Comparison of ENCODE assay signal across 21 mouse cellular contexts in the genomic region with DNA sequence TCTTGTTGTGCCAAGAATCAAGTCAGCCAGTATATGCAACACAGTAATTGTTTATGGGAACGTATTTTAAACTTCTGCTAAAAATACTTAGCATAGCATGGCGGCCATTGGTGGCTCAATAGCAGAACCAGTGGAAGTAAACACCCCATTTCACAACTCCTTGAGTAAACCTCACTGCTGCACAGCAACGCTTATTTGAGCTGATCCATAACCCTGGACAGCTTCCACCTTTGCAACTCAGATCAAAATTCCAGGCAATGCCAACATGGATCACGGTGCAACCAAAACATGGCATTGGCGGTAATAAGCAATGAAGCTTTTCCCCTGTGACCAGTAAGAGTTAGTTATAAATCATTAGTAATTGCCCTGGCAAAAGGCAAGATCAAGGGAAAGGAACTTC.
DNase-seq lines count a peak whose midpoint lies in the region; ATAC-seq and TF ChIP-seq lines count a peak whose summit lies in the region.
"Had no signal": no experiment of that assay in that cellular context is flagged by ENCODE, and none has a peak within 500 bp of the region (broad histone marks: within the 10 kb centered on the region; RNA-seq: fewer than 3 reads in every experiment).

No protein-coding gene starts in this region.

- no peaks in the 10 kb centered on the region for H3K9me3 ChIP-seq in liver, embryonic 16.5 days (replicated peaks; ENCODE audit: control insufficient read depth, low read length)
- H3K9me3 ChIP-seq in liver, embryonic 11.5 days (ENCODE audit: control insufficient read depth, low read length): no peaks in the 10 kb centered on the region
- H3K9me3 ChIP-seq in liver, postnatal 0 days (ENCODE audit: low read length): peaks cover 3% of the 10 kb centered on the region; the same call in 1 of the 2 replicates
- no peaks in the 10 kb centered on the region for H3K9me3 ChIP-seq in liver, embryonic 12.5 days (replicated peaks)

- TF ChIP-seq EP300 in liver, postnatal 0 days (IDR thresholded peaks at IDR 0.05; ENCODE audit: low read depth): no peak

- H3K27me3 ChIP-seq in liver, adult 2 months (ENCODE audit: control insufficient read depth, insufficient read depth, low read length): no peaks in the 10 kb centered on the region
- H3K27me3 ChIP-seq in liver, embryonic 16.5 days (ENCODE audit: control insufficient read depth, insufficient read depth, low read depth, low read length): no peaks in the 10 kb centered on the region
- no peaks in the 10 kb centered on the region for H3K27me3 ChIP-seq in liver, embryonic 11.5 days (replicated peaks; ENCODE audit: control insufficient read depth, insufficient read depth, low read length)
- no peaks in the 10 kb centered on the region for H3K27me3 ChIP-seq in liver, postnatal 0 days (ENCODE audit: insufficient read depth, low read length)
- H3K27me3 ChIP-seq in liver, embryonic 12.5 days (replicated peaks): no peaks in the 10 kb centered on the region
- H3K27me3 ChIP-seq: CH12.LX, Patski had no signal

- no peak overlapping the region for H3K27ac ChIP-seq in liver, adult 2 months (replicated peaks; ENCODE audit: insufficient read depth, low read depth, low read length)
- no peak overlapping the region for H3K27ac ChIP-seq in liver, embryonic 16.5 days (ENCODE audit: low read length)
- no peak overlapping the region for H3K27ac ChIP-seq in liver, embryonic 11.5 days (ENCODE audit: low read depth, low read length)
- no peak overlapping the region for H3K27ac ChIP-seq in liver, postnatal 0 days (ENCODE audit: low read depth)
- H3K27ac ChIP-seq in liver, embryonic 12.5 days: no peak overlapping the region

- TF ChIP-seq POLR2A in liver, adult 2 months (IDR thresholded peaks at IDR 0.05; ENCODE audit: extremely low read depth, insufficient read depth, low read length): no peak

- WGBS in liver, adult 2 months: 23% methylated on average over 5 of the region's 5 CpGs
- 51% methylated on average over 5 of the region's 5 CpGs for WGBS in liver, embryonic 16.5 days (ENCODE audit: insufficient replicate concordance)
- 80% methylated on average over 5 of the region's 5 CpGs for WGBS in liver, embryonic 11.5 days
- 57% methylated on average over 5 of the region's 5 CpGs for WGBS in liver, postnatal 0 days (ENCODE audit: insufficient replicate concordance)
- 72% methylated on average over 5 of the region's 5 CpGs for WGBS in liver, embryonic 12.5 days (ENCODE audit: insufficient replicate concordance)

- no peaks in the 10 kb centered on the region for H3K4me1 ChIP-seq in liver, adult 2 months (ENCODE audit: control insufficient read depth, insufficient read depth, low read length)
- H3K4me1 ChIP-seq in liver, embryonic 16.5 days (ENCODE audit: control insufficient read depth, low read depth, low read length): no peaks in the 10 kb centered on the region
- no peaks in the 10 kb centered on the region for H3K4me1 ChIP-seq in liver, embryonic 11.5 days (replicated peaks; ENCODE audit: control insufficient read depth, insufficient read depth, low read length)
- no peaks in the 10 kb centered on the region for H3K4me1 ChIP-seq in liver, postnatal 0 days (ENCODE audit: insufficient read depth)
- no peaks in the 10 kb centered on the region for H3K4me1 ChIP-seq in liver, embryonic 12.5 days

- no peak overlapping the region for H3K4me2 ChIP-seq in liver, embryonic 16.5 days (ENCODE audit: low read depth, low read length)
- H3K4me2 ChIP-seq in liver, embryonic 11.5 days: no peak overlapping the region
- H3K4me2 ChIP-seq in liver, postnatal 0 days (ENCODE audit: low read depth, low read length): no peak overlapping the region
- no peak overlapping the region for H3K4me2 ChIP-seq in liver, embryonic 12.5 days

- no peak overlapping the region for H3K4me3 ChIP-seq in liver, adult 2 months (ENCODE audit: insufficient read depth, low read depth, low read length)
- no peak overlapping the region for H3K4me3 ChIP-seq in liver, embryonic 16.5 days (ENCODE audit: low read depth, low read length)
- H3K4me3 ChIP-seq in liver, embryonic 11.5 days (ENCODE audit: low read depth, low read length): no peak overlapping the region
- no peak overlapping the region for H3K4me3 ChIP-seq in liver, postnatal 0 days (ENCODE audit: low read depth, low read length)
- H3K4me3 ChIP-seq in liver, embryonic 12.5 days: no peak overlapping the region

- no peak overlapping the region for H3K9ac ChIP-seq in liver, adult 2 months (ENCODE audit: low read depth, low read length)
- H3K9ac ChIP-seq in liver, embryonic 16.5 days (ENCODE audit: low read depth, low read length): no peak overlapping the region
- no peak overlapping the region for H3K9ac ChIP-seq in liver, embryonic 11.5 days (ENCODE audit: low read depth, low read length)
- no peak overlapping the region for H3K9ac ChIP-seq in liver, postnatal 0 days (replicated peaks)
- no peak overlapping the region for H3K9ac ChIP-seq in liver, embryonic 12.5 days

- no peaks in the 10 kb centered on the region for H3K79me2 ChIP-seq in liver, adult 2 months (ENCODE audit: control insufficient read depth, insufficient read depth, low read length)

- no peak for TF ChIP-seq CTCF in liver, adult 2 months (IDR thresholded peaks at IDR 0.05; ENCODE audit: low read depth, low read length)
- TF ChIP-seq CTCF in liver, postnatal 0 days (IDR thresholded peaks at IDR 0.05; ENCODE audit: low read depth): no peak

- 0 out of 2 replicates have a peak, but pooled peaks have one; percentile 32 for ATAC-seq in liver, embryonic 16.5 days (ENCODE audit: low read depth)
- ATAC-seq in liver, embryonic 11.5 days (replicated peaks; ENCODE audit: low FRiP score): no peak
- ATAC-seq in liver, postnatal 0 days: peak; percentile 83
- ATAC-seq in liver, embryonic 12.5 days: no peak
- ATAC-seq: activated CD4-positive, CD25-positive, alpha-beta regulatory T cell, adult 4 months; CD4-positive, CD25-positive, alpha-beta regulatory T cell, adult 4 months; Patski had no signal

- H3K36me3 ChIP-seq in liver, adult 2 months (ENCODE audit: control insufficient read depth, insufficient read depth, low read length): no peaks in the 10 kb centered on the region
- H3K36me3 ChIP-seq in liver, embryonic 16.5 days (ENCODE audit: control insufficient read depth, insufficient read depth): no peaks in the 10 kb centered on the region
- no peaks in the 10 kb centered on the region for H3K36me3 ChIP-seq in liver, embryonic 11.5 days (ENCODE audit: control insufficient read depth, insufficient read depth, low read length)
- no peaks in the 10 kb centered on the region for H3K36me3 ChIP-seq in liver, postnatal 0 days (replicated peaks; ENCODE audit: insufficient read depth, low read length)
- H3K36me3 ChIP-seq in liver, embryonic 12.5 days: no peaks in the 10 kb centered on the region
- H3K36me3 ChIP-seq: G1E had no signal

- DNase-seq in liver, adult 2 months (ENCODE audit: extremely low read depth, low read depth, low spot score): peak; percentile 92
- no peak for DNase-seq in liver
- DNase-seq in liver, embryonic 11.5 days (ENCODE audit: low spot score): no peak
- DNase-seq in liver, postnatal 0 days: no peak
- DNase-seq: adrenal gland, adult 2 months; adrenal gland, adult 8-10 months; adrenal gland, postnatal 10 days; adrenal gland, postnatal 14 days; adrenal gland, postnatal 25 days; adrenal gland, postnatal 36 days; B cell, adult 2 months; cerebellum, adult 11 months; cerebellum, adult 11-12 months; cerebellum, adult 18-20 months had no signal

Comparison
In these comparisons a context has a peak if more than half of its experiments do, and no peak if none do; other contexts are left out.
1. ATAC-seq: peak in liver, embryonic 16.5 days (single experiment) and liver, postnatal 0 days (single experiment); none in liver, embryonic 11.5 days (single experiment) and liver, embryonic 12.5 days (single experiment).